Mouse (Mus musculus) adrenal gland, adult (tissue): Measurements from ENCODE around the gene Mxra8.

ENCODE experiments used
- DNase-seq, 2 experiments: peaks; one replicate each; pipeline ENCODE4 v3.0.0; 2022 to 2023; ENCODE audit warnings: low spot score in 1 of 2; ENCODE audit not compliant: inconsistent age in 2 of 2

Gene Mxra8

GRCm38 (mm10) chr4:155859318-155859717 lies 19.8 kb downstream of the Mxra8 start:
- peak; percentile 50 to 69 for DNase-seq

GRCm38 (mm10) chr4:155861787-155862186 lies 22.3 kb downstream of the Mxra8 start:
- DNase-seq, result peak in 1 of 2 experiments; percentile 36

- no peak for DNase-seq
Observed at GRCm38 (mm10) chr4:155863001-155863400, 23.5 kb downstream of the Mxra8 start, which contains the start of gene Tas1r3. Gene Tas1r3, minus strand, starts transcription at chr4:155863362.

- DNase-seq, result peak in 1 of 2 experiments; percentile 37
Observed at GRCm38 (mm10) chr4:155868614-155869298, 29.3 kb downstream of the Mxra8 start.

GRCm38 (mm10) chr4:155869317-155870033 lies 30.0 kb downstream of the Mxra8 start, which contains the start of the genes Cptp and Ints11:
Gene Cptp, minus strand, starts transcription at chr4:155869440.
Gene Ints11, plus strand, starts transcription at chr4:155869546.
- DNase-seq, result peak; percentile 98 to 99

- no peak for DNase-seq
Observed at GRCm38 (mm10) chr4:155871404-155871803, 31.9 kb downstream of the Mxra8 start.

- DNase-seq, result no peak
Observed at GRCm38 (mm10) chr4:155883587-155883986, 44.1 kb downstream of the Mxra8 start.

GRCm38 (mm10) chr4:155886330-155886729 lies 46.9 kb downstream of the Mxra8 start:
- no peak for DNase-seq

- DNase-seq, result no peak
Observed at GRCm38 (mm10) chr4:155887674-155888073, 48.2 kb downstream of the Mxra8 start.

GRCm38 (mm10) chr4:155888181-155888580 lies 48.7 kb downstream of the Mxra8 start:
- no peak for DNase-seq

- no peak for DNase-seq
Observed at GRCm38 (mm10) chr4:155889316-155889715, 49.8 kb downstream of the Mxra8 start.

- no peak for DNase-seq
Observed at GRCm38 (mm10) chr4:155891011-155891471, 51.6 kb downstream of the Mxra8 start.

GRCm38 (mm10) chr4:155891551-155892001 lies 52.1 kb downstream of the Mxra8 start, which contains the start of the genes Pusl1 and Acap3:
Gene Pusl1, minus strand, starts transcription at chr4:155891781.
Gene Acap3, plus strand, starts transcription at chr4:155891822.
- DNase-seq, result peak; percentile 96 to 98

GRCm38 (mm10) chr4:155892017-155892416 lies 52.5 kb downstream of the Mxra8 start:
- peak; percentile 89 to 95 for DNase-seq

GRCm38 (mm10) chr4:155892438-155893211 lies 53.1 kb downstream of the Mxra8 start:
- DNase-seq, result peak; percentile 64 to 83

- DNase-seq, result peak; percentile 8 to 34
Observed at GRCm38 (mm10) chr4:155893212-155893690, 53.8 kb downstream of the Mxra8 start.
